Mouse (Mus musculus) cortical plate, adult 2 months (tissue): ENCODE measurements around the gene Catsperg1. TPM values are rescaled to one million over a fixed set of nuclear protein-coding genes. Genes with fewer than 3 reads are reported as not detected.

ENCODE experiments used
- H3K27ac ChIP-seq: fragments of 200-500 bp; 2 replicates; pipeline ENCODE4 v1.5.1; 2012; ENCODE audit warnings: low read length, control low read depth, inconsistent platforms; ENCODE audit not compliant: insufficient read depth
- H3K4me1 ChIP-seq: fragments of 200-500 bp; 2 replicates; pipeline ENCODE4 v1.6.1; 2011; ENCODE audit warnings: low read length; ENCODE audit not compliant: control insufficient read depth, insufficient read depth
- H3K4me3 ChIP-seq: fragments of 200-500 bp; 2 replicates; pipeline ENCODE4 v1.5.1; 2011; ENCODE audit warnings: mild to moderate bottlenecking, low read length, control low read depth; ENCODE audit not compliant: insufficient read depth
- CTCF ChIP-seq: fragments of 200-500 bp; IDR thresholded peaks from 2 replicates; pipeline ENCODE4 v1.5.1; 2011; ENCODE audit warnings: mild to moderate bottlenecking, control low read depth, low read length; ENCODE audit not compliant: insufficient read depth; ENCODE audit errors: extremely low read depth
- POLR2A ChIP-seq: fragments of 200-500 bp; IDR thresholded peaks from 2 replicates; pipeline ENCODE4 v1.6.1; 2011; ENCODE audit warnings: mild to moderate bottlenecking, low read length, control low read depth; ENCODE audit not compliant: insufficient read depth; ENCODE audit errors: extremely low read depth
- polyA plus RNA-seq: library from polyadenylated mRNA; depleted of rRNA; stranded (reverse); fragments of >200 nt; gene quantifications from 2 replicates; pipeline ENCODE4 v1.2.3, GENCODE M21; 2012; rRNA removed

The Catsperg1 gene
- 2.3 and 4.2 TPM in 2 replicates for polyA plus RNA-seq

GRCm38 (mm10) chr7:29213675-29214082 lies at the start of gene Catsperg1:
Gene Catsperg1, minus strand, starts transcription at chr7:29214035.
- TF ChIP-seq CTCF, result no peak
- TF ChIP-seq POLR2A, result no peak
- Histone ChIP-seq H3K4me3 (no peak within 1 kb of the TSS; the same call in 1 of the 2 replicates), H3K4me1 (no peaks in the 10 kb centered on the region), H3K27ac (no peak within 1 kb of the TSS)

GRCm38 (mm10) chr7:29262151-29262550 lies 48.3 kb upstream of the Catsperg1 start:
- TF ChIP-seq POLR2A (no peak), CTCF (no peak)

DNA sequence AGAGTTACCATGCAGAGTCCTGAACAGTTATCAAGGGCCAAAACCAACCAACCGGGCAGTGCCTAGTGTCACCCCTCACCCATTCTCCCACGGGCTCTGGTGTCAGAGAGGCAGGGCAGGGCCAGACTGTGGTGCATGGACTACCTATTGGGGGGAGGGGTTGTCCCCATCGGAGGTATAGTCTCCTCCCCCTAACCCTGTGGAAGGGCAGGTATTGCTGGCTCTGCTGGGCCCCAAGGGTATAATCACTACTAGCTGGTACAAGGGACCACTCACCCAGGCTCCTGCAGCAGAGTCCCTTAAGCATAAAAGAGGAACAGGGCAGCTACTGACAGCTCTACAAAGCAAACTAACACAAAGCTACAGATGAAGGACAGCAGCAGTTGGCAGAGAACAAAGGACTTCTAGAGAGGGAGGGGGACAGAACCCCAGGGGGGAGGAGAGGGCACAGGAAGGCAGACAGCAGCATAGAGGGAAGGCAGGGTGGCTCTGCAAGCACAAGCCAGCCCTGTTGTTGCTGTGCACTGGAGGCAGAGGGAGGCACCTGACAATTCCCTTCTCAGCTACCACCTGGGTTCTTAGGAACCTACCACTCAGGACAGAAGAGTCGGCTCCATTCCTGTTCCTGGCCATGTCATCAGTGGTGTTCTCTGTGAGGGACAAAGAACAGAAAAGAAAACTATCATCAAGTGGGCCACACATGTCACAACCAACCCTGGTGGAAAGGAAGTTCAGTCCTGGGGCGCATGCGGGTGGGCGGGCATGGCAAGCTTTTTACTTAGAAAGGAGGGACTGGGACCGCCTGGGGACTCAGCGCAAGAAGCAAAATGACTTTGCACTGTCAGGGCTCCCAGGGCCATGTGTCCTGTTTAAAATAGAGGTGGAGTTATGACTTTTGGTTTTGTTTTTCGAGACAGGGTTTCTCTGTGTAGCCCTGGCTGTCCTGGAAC lies 46.2 kb upstream of the Catsperg1 start:
- no peak for TF ChIP-seq CTCF
- no peak overlapping the region for H3K27ac ChIP-seq

More at GRCm38 (mm10) chr7:29262151-29262550, 48.3 kb upstream of the Catsperg1 start:
- H3K27ac ChIP-seq, result no peak overlapping the region
- H3K4me1 ChIP-seq, result no peaks in the 10 kb centered on the region
- H3K4me3 ChIP-seq, result no peak overlapping the region

DNA sequence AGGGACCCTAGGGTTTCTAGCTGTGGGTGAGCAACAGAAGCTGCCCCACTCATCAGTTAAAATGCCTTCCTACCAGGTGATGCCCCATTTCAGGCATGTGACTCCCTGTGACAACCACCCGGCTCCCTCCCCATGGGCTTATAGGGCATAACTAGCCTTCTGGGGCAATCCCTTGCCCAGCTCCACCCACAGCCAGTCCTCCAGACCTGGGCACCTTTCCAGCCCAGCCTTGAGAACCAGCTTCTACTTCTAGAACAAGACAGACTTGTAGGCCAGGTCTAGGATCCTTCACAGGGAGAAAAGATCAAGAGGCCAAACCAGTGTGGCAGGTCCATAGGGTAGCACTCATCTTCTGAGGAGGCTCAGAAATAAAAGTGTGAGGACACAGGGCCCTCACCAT lies 43.5 kb upstream of the Catsperg1 start:
- Histone ChIP-seq H3K4me3 (no peak overlapping the region), H3K4me1 (no peaks in the 10 kb centered on the region), H3K27ac (no peak overlapping the region)
- no peak for TF ChIP-seq CTCF
- no peak for TF ChIP-seq POLR2A

More for the DNA sequence above, 46.2 kb upstream of the Catsperg1 start:
- no peaks in the 10 kb centered on the region for H3K4me1 ChIP-seq
- H3K4me3 ChIP-seq, result no peak overlapping the region

- Histone ChIP-seq H3K4me3 (no peak overlapping the region), H3K27ac (no peak overlapping the region), H3K4me1 (no peaks in the 10 kb centered on the region)
- TF ChIP-seq POLR2A (no peak), CTCF (no peak)
These were observed 42.0 kb upstream of the Catsperg1 start for GRCm38 (mm10) chr7:29255875-29256274.

GRCm38 (mm10) chr7:29253842-29254241 lies 40.0 kb upstream of the Catsperg1 start:
- H3K4me3 ChIP-seq, result no peak overlapping the region
- no peak overlapping the region for H3K27ac ChIP-seq
- TF ChIP-seq POLR2A (no peak), CTCF (no peak)
- H3K4me1 ChIP-seq, result no peaks in the 10 kb centered on the region

DNA sequence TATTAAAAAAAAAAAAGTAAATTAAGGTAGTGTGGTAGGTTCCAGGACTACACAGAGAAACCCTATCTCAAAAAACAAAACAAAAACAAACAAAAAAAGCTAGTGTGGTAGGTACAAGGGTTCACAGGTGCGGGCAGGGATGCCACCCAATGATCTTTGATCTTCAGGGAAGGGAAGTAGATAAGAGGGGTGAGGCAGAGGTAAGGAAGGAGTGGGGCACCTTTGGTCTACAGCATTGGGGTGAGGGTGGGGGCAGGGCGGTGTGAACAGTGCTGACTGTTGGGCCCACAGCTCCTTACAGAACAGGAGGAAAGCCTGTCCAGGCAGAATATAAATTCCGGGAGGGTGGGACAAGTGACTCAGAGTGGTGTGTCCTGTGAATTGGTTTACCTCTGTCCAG lies 37.3 kb upstream of the Catsperg1 start:
- H3K4me3 ChIP-seq, result no peak overlapping the region
- no peak overlapping the region for H3K27ac ChIP-seq
- TF ChIP-seq POLR2A (no peak), CTCF (no peak)
- no peaks in the 10 kb centered on the region for H3K4me1 ChIP-seq

- no peaks in the 10 kb centered on the region for H3K4me1 ChIP-seq
- H3K4me3 ChIP-seq, result no peak within 1 kb of the TSS
- no peak within 1 kb of the TSS for H3K27ac ChIP-seq
- TF ChIP-seq POLR2A (no peak), CTCF (no peak)
These were observed 34.5 kb upstream of the Catsperg1 start, which contains the start of gene 2200002D01Rik for GRCm38 (mm10) chr7:29248261-29248841. Gene 2200002D01Rik, minus strand, starts transcription at chr7:29248466.

DNA sequence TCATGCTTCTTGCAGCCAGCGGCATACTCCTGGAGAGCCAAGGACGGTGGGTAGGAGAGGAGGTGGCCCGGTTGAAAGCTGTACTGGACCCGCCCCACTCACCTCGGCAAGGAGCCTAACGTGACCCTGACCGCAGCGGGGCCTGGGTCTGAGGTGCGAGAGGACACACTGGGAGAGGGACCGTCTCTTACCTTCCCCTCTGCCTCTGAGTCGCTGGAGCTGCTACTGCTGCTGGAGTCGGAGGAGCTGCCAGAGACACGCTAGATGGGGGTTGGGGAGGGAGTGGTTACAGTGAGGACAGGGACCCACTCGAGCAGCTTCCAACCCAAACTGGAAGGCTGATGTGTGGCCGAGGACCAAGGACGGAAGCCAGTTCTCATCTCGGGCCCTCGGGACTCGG lies 33.9 kb upstream of the Catsperg1 start:
- no peak overlapping the region for H3K27ac ChIP-seq
- TF ChIP-seq CTCF, result no peak
- TF ChIP-seq POLR2A, result no peak
- H3K4me3 ChIP-seq, result no peak overlapping the region
- no peaks in the 10 kb centered on the region for H3K4me1 ChIP-seq
